Mouse (Mus musculus): ENCODE data around the gene Atp5j. TPM values are rescaled to one million over a fixed set of nuclear protein-coding genes. Genes with fewer than 3 reads are reported as not detected.

The Atp5j gene
- polyA plus RNA-seq (2015; fragmentation: Nextera tagmentation; extraction: Ambion mirVana): 874 and 916 TPM in 2 replicates

- no peaks in the 10 kb centered on the region for H3K27me3 ChIP-seq (ENCODE audit: control insufficient read depth, insufficient read depth, low read depth, low read length)
- H3K27ac ChIP-seq (ENCODE audit: low read length): peak within 1 kb of the TSS; percentile 99
- peak; percentile 79 for ATAC-seq (ENCODE audit: low read depth)
- WGBS: under 1% methylated on average over 51 of the region's 57 CpGs
- peaks cover 21% of the 10 kb centered on the region for H3K36me3 ChIP-seq (ENCODE audit: control insufficient read depth, insufficient read depth, low read length)
- peak within 1 kb of the TSS; percentile 96 for H3K4me3 ChIP-seq (ENCODE audit: low read length)
- peak within 1 kb of the TSS; percentile 76 for H3K4me2 ChIP-seq (ENCODE audit: low read depth, low read length)
- peak within 1 kb of the TSS; percentile 100 for H3K9ac ChIP-seq (ENCODE audit: low read length)
- H3K9me3 ChIP-seq (ENCODE audit: control insufficient read depth, low read length): no peaks in the 10 kb centered on the region
- peaks cover 3% of the 10 kb centered on the region; the same call in 1 of the 2 replicates for H3K4me1 ChIP-seq (replicated peaks; ENCODE audit: control insufficient read depth, insufficient read depth, low read length)
These were observed at the start of gene Atp5j for GRCm38 (mm10) chr16:84835441-84835822. Gene Atp5j (minus strand): TSS chr16:84835625.

GRCm38 (mm10) chr16:84884572-84884971, 49.1 kb upstream of the Atp5j start:
- H3K4me1 ChIP-seq (replicated peaks; ENCODE audit: control insufficient read depth, insufficient read depth, low read length): no peaks in the 10 kb centered on the region
- no peak overlapping the region for H3K4me2 ChIP-seq (ENCODE audit: low read depth, low read length)
- no peaks in the 10 kb centered on the region for H3K9me3 ChIP-seq (ENCODE audit: control insufficient read depth, low read length)
- WGBS: 79% methylated on average over 8 of the region's 8 CpGs
- no peak overlapping the region for H3K9ac ChIP-seq (ENCODE audit: low read length)
- no peaks in the 10 kb centered on the region for H3K36me3 ChIP-seq (ENCODE audit: control insufficient read depth, insufficient read depth, low read length)
- no peak for ATAC-seq (ENCODE audit: low read depth)
- no peaks in the 10 kb centered on the region for H3K27me3 ChIP-seq (ENCODE audit: control insufficient read depth, insufficient read depth, low read depth, low read length)
- no peak overlapping the region for H3K4me3 ChIP-seq (ENCODE audit: low read length)
- no peak overlapping the region for H3K27ac ChIP-seq (ENCODE audit: low read length)

DNA sequence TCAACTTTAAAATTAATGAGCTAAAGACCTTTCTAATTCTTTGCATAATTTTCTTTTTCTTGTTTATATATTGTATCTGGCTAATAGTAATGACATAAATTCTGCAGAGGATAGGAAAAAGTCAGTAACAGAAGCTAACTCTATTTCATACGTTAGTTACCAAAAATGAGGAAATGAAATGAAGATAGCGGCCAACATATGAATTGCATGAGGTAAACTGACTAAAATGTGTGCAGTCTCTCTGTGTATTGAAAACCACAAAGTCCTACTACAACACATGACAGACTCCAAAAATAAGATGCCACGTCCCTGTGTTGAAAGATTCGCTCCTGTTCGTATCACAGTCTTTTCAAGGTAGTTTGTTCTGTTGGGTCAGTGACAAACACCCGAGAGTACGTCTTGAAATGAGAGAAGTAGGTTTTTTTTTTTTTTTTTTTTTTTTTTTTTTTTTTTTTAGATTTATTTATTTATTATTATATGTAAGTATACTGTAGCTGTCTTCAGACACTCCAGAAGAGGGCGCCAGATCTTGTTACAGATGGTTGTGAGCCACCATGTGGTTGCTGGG, 46.4 kb upstream of the Atp5j start:
- no peak for ATAC-seq (ENCODE audit: low read depth)
- Histone ChIP-seq H3K36me3 (ENCODE audit: control insufficient read depth, insufficient read depth, low read length) (no peaks in the 10 kb centered on the region), H3K27ac (ENCODE audit: low read length) (no peak overlapping the region), H3K4me2 (ENCODE audit: low read depth, low read length) (no peak overlapping the region), H3K9ac (ENCODE audit: low read length) (no peak overlapping the region), H3K27me3 (ENCODE audit: control insufficient read depth, insufficient read depth, low read depth, low read length) (no peaks in the 10 kb centered on the region), H3K4me1 (replicated peaks; ENCODE audit: control insufficient read depth, insufficient read depth, low read length) (no peaks in the 10 kb centered on the region), H3K4me3 (ENCODE audit: low read length) (no peak overlapping the region), H3K9me3 (ENCODE audit: control insufficient read depth, low read length) (no peaks in the 10 kb centered on the region)
- WGBS: 81% methylated on average over 8 of the region's 8 CpGs

- no peaks in the 10 kb centered on the region for H3K27me3 ChIP-seq (ENCODE audit: control insufficient read depth, insufficient read depth, low read depth, low read length)
- no peaks in the 10 kb centered on the region for H3K4me1 ChIP-seq (replicated peaks; ENCODE audit: control insufficient read depth, insufficient read depth, low read length)
- no peaks in the 10 kb centered on the region for H3K36me3 ChIP-seq (ENCODE audit: control insufficient read depth, insufficient read depth, low read length)
- H3K9me3 ChIP-seq (ENCODE audit: control insufficient read depth, low read length): no peaks in the 10 kb centered on the region
- WGBS: 83% methylated on average over 9 of the region's 9 CpGs
- no peak overlapping the region for H3K4me2 ChIP-seq (ENCODE audit: low read depth, low read length)
- no peak overlapping the region for H3K27ac ChIP-seq (ENCODE audit: low read length)
- no peak overlapping the region for H3K4me3 ChIP-seq (ENCODE audit: low read length)
- no peak for ATAC-seq (ENCODE audit: low read depth)
- no peak overlapping the region for H3K9ac ChIP-seq (ENCODE audit: low read length)
These were observed 45.7 kb upstream of the Atp5j start for GRCm38 (mm10) chr16:84881168-84881567.

GRCm38 (mm10) chr16:84879146-84879545, 43.7 kb upstream of the Atp5j start:
- Histone ChIP-seq H3K27me3 (ENCODE audit: control insufficient read depth, insufficient read depth, low read depth, low read length) (no peaks in the 10 kb centered on the region), H3K4me1 (replicated peaks; ENCODE audit: control insufficient read depth, insufficient read depth, low read length) (no peaks in the 10 kb centered on the region), H3K9me3 (ENCODE audit: control insufficient read depth, low read length) (no peaks in the 10 kb centered on the region), H3K36me3 (ENCODE audit: control insufficient read depth, insufficient read depth, low read length) (no peaks in the 10 kb centered on the region), H3K4me3 (ENCODE audit: low read length) (no peak overlapping the region), H3K4me2 (ENCODE audit: low read depth, low read length) (no peak overlapping the region), H3K9ac (ENCODE audit: low read length) (no peak overlapping the region), H3K27ac (ENCODE audit: low read length) (no peak overlapping the region)
- WGBS: 23% methylated on average over 5 of the region's 5 CpGs
- ATAC-seq (ENCODE audit: low read depth): peak; percentile 49; the same call in 1 of the 2 replicates

GRCm38 (mm10) chr16:84876082-84876481, 40.7 kb upstream of the Atp5j start:
- no peak overlapping the region; the same call in 1 of the 2 replicates for H3K4me2 ChIP-seq (ENCODE audit: low read depth, low read length)
- no peak overlapping the region for H3K27ac ChIP-seq (ENCODE audit: low read length)
- no peak overlapping the region for H3K4me3 ChIP-seq (ENCODE audit: low read length)
- no peaks in the 10 kb centered on the region for H3K27me3 ChIP-seq (ENCODE audit: control insufficient read depth, insufficient read depth, low read depth, low read length)
- 42% methylated on average over 8 of the region's 8 CpGs for WGBS
- H3K9ac ChIP-seq (ENCODE audit: low read length): no peak overlapping the region
- no peaks in the 10 kb centered on the region for H3K9me3 ChIP-seq (ENCODE audit: control insufficient read depth, low read length)
- no peak for ATAC-seq (ENCODE audit: low read depth)
- H3K4me1 ChIP-seq (replicated peaks; ENCODE audit: control insufficient read depth, insufficient read depth, low read length): no peaks in the 10 kb centered on the region
- H3K36me3 ChIP-seq (ENCODE audit: control insufficient read depth, insufficient read depth, low read length): no peaks in the 10 kb centered on the region

GRCm38 (mm10) chr16:84875718-84876035, 40.3 kb upstream of the Atp5j start:
- Histone ChIP-seq H3K27ac (ENCODE audit: low read length) (no peak overlapping the region), H3K9me3 (ENCODE audit: control insufficient read depth, low read length) (no peaks in the 10 kb centered on the region), H3K4me3 (ENCODE audit: low read length) (no peak overlapping the region), H3K4me2 (ENCODE audit: low read depth, low read length) (peak overlapping the region; percentile 55), H3K27me3 (ENCODE audit: control insufficient read depth, insufficient read depth, low read depth, low read length) (no peaks in the 10 kb centered on the region), H3K4me1 (replicated peaks; ENCODE audit: control insufficient read depth, insufficient read depth, low read length) (no peaks in the 10 kb centered on the region), H3K36me3 (ENCODE audit: control insufficient read depth, insufficient read depth, low read length) (no peaks in the 10 kb centered on the region), H3K9ac (ENCODE audit: low read length) (no peak overlapping the region)
- 49% methylated on average over 7 of the region's 7 CpGs for WGBS
- ATAC-seq (ENCODE audit: low read depth): no peak

- H3K9ac ChIP-seq (ENCODE audit: low read length): no peak overlapping the region
These were observed 39.7 kb upstream of the Atp5j start for GRCm38 (mm10) chr16:84875012-84875717.

DNA sequence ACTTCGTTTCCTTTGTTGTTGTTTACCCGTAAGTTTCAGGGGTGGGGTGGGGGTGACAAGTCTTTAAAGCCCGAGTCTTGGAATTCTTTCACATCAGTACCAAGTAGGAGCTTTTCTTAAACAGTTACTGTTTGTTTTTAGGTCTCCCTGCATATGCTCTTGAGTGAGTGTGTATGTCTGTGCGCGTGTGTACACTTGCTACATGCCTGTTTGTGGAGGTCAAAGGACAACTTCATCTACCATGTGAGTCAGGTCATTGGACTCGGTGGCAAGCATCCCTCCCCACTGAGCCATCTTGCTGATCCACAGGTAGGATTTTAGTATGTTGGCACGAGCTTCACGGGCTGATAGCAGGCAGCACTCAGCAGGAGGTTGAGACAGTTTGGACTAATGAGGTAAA, 38.4 kb upstream of the Atp5j start:
- WGBS: 73% methylated on average over 8 of the region's 8 CpGs
- H3K4me3 ChIP-seq (ENCODE audit: low read length): no peak overlapping the region
- no peaks in the 10 kb centered on the region for H3K27me3 ChIP-seq (ENCODE audit: control insufficient read depth, insufficient read depth, low read depth, low read length)
- H3K9me3 ChIP-seq (ENCODE audit: control insufficient read depth, low read length): no peaks in the 10 kb centered on the region
- no peak overlapping the region for H3K27ac ChIP-seq (ENCODE audit: low read length)
- no peaks in the 10 kb centered on the region for H3K4me1 ChIP-seq (replicated peaks; ENCODE audit: control insufficient read depth, insufficient read depth, low read length)
- H3K4me2 ChIP-seq (ENCODE audit: low read depth, low read length): no peak overlapping the region
- no peaks in the 10 kb centered on the region for H3K36me3 ChIP-seq (ENCODE audit: control insufficient read depth, insufficient read depth, low read length)
- H3K9ac ChIP-seq (ENCODE audit: low read length): no peak overlapping the region
- no peak for ATAC-seq (ENCODE audit: low read depth)

More at GRCm38 (mm10) chr16:84875012-84875717, 39.7 kb upstream of the Atp5j start:
- H3K9me3 ChIP-seq (ENCODE audit: control insufficient read depth, low read length): no peaks in the 10 kb centered on the region
- no peaks in the 10 kb centered on the region for H3K4me1 ChIP-seq (replicated peaks; ENCODE audit: control insufficient read depth, insufficient read depth, low read length)
- WGBS: 44% methylated on average over 24 of the region's 24 CpGs
- peak overlapping the region; percentile 55 for H3K4me2 ChIP-seq (ENCODE audit: low read depth, low read length)
- H3K27me3 ChIP-seq (ENCODE audit: control insufficient read depth, insufficient read depth, low read depth, low read length): no peaks in the 10 kb centered on the region
- H3K4me3 ChIP-seq (ENCODE audit: low read length): peak overlapping the region; percentile 32
- no peak overlapping the region for H3K27ac ChIP-seq (ENCODE audit: low read length)
- ATAC-seq (ENCODE audit: low read depth): peak; percentile 31; the same call in 1 of the 2 replicates
- H3K36me3 ChIP-seq (ENCODE audit: control insufficient read depth, insufficient read depth, low read length): no peaks in the 10 kb centered on the region
